Mouse (Mus musculus): ENCODE data around the gene Grin2a.

Grin2a gene

GRCm38 (mm10) chr16:9978173-9978572 is 17.2 kb downstream of the Grin2a start:
- in situ Hi-C loops (cut with MboI, MseI): no loop called here

GRCm38 (mm10) chr16:9972705-9973104 is 22.7 kb downstream of the Grin2a start:
- in situ Hi-C loops (cut with MboI, MseI): no loop called here

- in situ Hi-C loops (cut with MboI, MseI): no loop called here
Observed at GRCm38 (mm10) chr16:9964469-9964868, 30.9 kb downstream of the Grin2a start.

GRCm38 (mm10) chr16:9962482-9962881 is 32.9 kb downstream of the Grin2a start:
- in situ Hi-C loops (cut with MboI, MseI): no loop called here

- in situ Hi-C loops (cut with MboI, MseI): no loop called here
Observed at GRCm38 (mm10) chr16:9959340-9959739, 36.0 kb downstream of the Grin2a start.

GRCm38 (mm10) chr16:9954266-9954665 is 41.1 kb downstream of the Grin2a start:
- in situ Hi-C loops (cut with MboI, MseI): no loop called here

GRCm38 (mm10) chr16:9953396-9953831 is 41.9 kb downstream of the Grin2a start:
- in situ Hi-C loops (cut with MboI, MseI): no loop called here

GRCm38 (mm10) chr16:9949250-9949649 is 46.1 kb downstream of the Grin2a start:
- in situ Hi-C loops (cut with MboI, MseI): no loop called here

- in situ Hi-C loops (cut with MboI, MseI): no loop called here
Observed at GRCm38 (mm10) chr16:9947430-9947829, 47.9 kb downstream of the Grin2a start.

GRCm38 (mm10) chr16:9944836-9945235 is 50.5 kb downstream of the Grin2a start:
- in situ Hi-C loops (cut with MboI, MseI): no loop called here

- in situ Hi-C loops (cut with MboI, MseI): no loop called here
Observed at GRCm38 (mm10) chr16:9941306-9941930, 53.9 kb downstream of the Grin2a start.

- in situ Hi-C loops (cut with MboI, MseI): no loop called here
Observed at GRCm38 (mm10) chr16:9940716-9941115, 54.6 kb downstream of the Grin2a start.

GRCm38 (mm10) chr16:9910672-9911071 is 84.7 kb downstream of the Grin2a start:
- in situ Hi-C loops (cut with MboI, MseI): no loop called here

GRCm38 (mm10) chr16:9909225-9909624 is 86.1 kb downstream of the Grin2a start:
- in situ Hi-C loops (cut with MboI, MseI): no loop called here

- in situ Hi-C loops (cut with MboI, MseI): no loop called here
Observed at GRCm38 (mm10) chr16:9904443-9904842, 90.9 kb downstream of the Grin2a start.

- in situ Hi-C loops (cut with MboI, MseI): no loop called here
Observed at GRCm38 (mm10) chr16:9902680-9903463, 92.5 kb downstream of the Grin2a start.

GRCm38 (mm10) chr16:9901433-9901832 is 93.9 kb downstream of the Grin2a start:
- in situ Hi-C loops (cut with MboI, MseI): no loop called here

- in situ Hi-C loops (cut with MboI, MseI): no loop called here
Observed at GRCm38 (mm10) chr16:9900996-9901395, 94.4 kb downstream of the Grin2a start.

GRCm38 (mm10) chr16:9900196-9900595 is 95.2 kb downstream of the Grin2a start:
- in situ Hi-C loops (cut with MboI, MseI): no loop called here

- in situ Hi-C loops (cut with MboI, MseI): no loop called here
Observed at GRCm38 (mm10) chr16:9899176-9899575, 96.2 kb downstream of the Grin2a start.

GRCm38 (mm10) chr16:9895581-9895980 is 99.8 kb downstream of the Grin2a start:
- in situ Hi-C loops (cut with MboI, MseI): no loop called here

- in situ Hi-C loops (cut with MboI, MseI): no loop called here
Observed at GRCm38 (mm10) chr16:9886155-9886554, 109.2 kb downstream of the Grin2a start.

GRCm38 (mm10) chr16:9884141-9884540 is 111.2 kb downstream of the Grin2a start:
- in situ Hi-C loops (cut with MboI, MseI): no loop called here
